Mouse (Mus musculus) liver, embryonic 13.5 days (tissue): ENCODE measurements around the gene Tjp2. TPM values are rescaled to one million over a fixed set of nuclear protein-coding genes. Genes with fewer than 3 reads are reported as not detected.
A peak's percentile ranks its signal among the peaks of the same experiment; 100 is the strongest.

Experiments
- ATAC-seq: fragments of 200-750 bp; cut with Nextera tagmentation; 2 replicates; pipeline ENCODE4 v1.8.0; 2017; ENCODE audit warnings: low read depth, mild to moderate bottlenecking, moderate number of reproducible peaks, moderate library complexity
- DNase-seq: peaks from one replicate; pipeline ENCODE4 v3.0.0; 2022
- H3K27ac ChIP-seq: fragments of 300-500 bp; sonication (generic); 2 replicates; pipeline ENCODE4 v1.5.1; 2015; ENCODE audit warnings: moderate library complexity, mild to moderate bottlenecking, inconsistent platforms
- H3K27me3 ChIP-seq: fragments of 300-500 bp; sonication (generic); 2 replicates; pipeline ENCODE4 v1.6.1; 2015; ENCODE audit warnings: mild to moderate bottlenecking, inconsistent platforms
- H3K36me3 ChIP-seq: fragments of 300-500 bp; sonication (generic); 2 replicates; pipeline ENCODE4 v1.6.1; 2015; ENCODE audit warnings: mild to moderate bottlenecking, inconsistent platforms
- H3K4me1 ChIP-seq: fragments of 300-500 bp; sonication (generic); replicated peaks from 2 replicates; pipeline ENCODE4 v1.6.1; 2015; ENCODE audit warnings: inconsistent platforms
- H3K4me2 ChIP-seq: fragments of 300-500 bp; sonication (generic); 2 replicates; pipeline ENCODE4 v1.6.1; 2015; ENCODE audit warnings: inconsistent platforms, mild to moderate bottlenecking, moderate library complexity
- H3K4me3 ChIP-seq: fragments of 300-500 bp; sonication (generic); replicated peaks from 2 replicates; pipeline ENCODE4 v1.5.1; 2015; ENCODE audit warnings: mild to moderate bottlenecking, inconsistent platforms
- H3K9ac ChIP-seq: fragments of 300-500 bp; sonication (generic); 2 replicates; pipeline ENCODE4 v1.6.1; 2015; ENCODE audit warnings: mild to moderate bottlenecking, inconsistent platforms
- H3K9me3 ChIP-seq: fragments of 300-500 bp; sonication (generic); replicated peaks from 2 replicates; pipeline ENCODE4 v1.6.1; 2016; ENCODE audit warnings: inconsistent platforms
- WGBS: fragments of 180-500 bp; shearing (Covaris S2); methylation state at CpG from one replicate; pipeline ENCODE4 v1.1.7; 2015; ENCODE audit not compliant: insufficient replicate concordance; 5-methylcytosine and 5-hydroxymethylcytosine counted together
- polyA plus RNA-seq: library from polyadenylated mRNA; unstranded; fragments of >200 nt; fragmentation: Nextera tagmentation; extraction: Ambion mirVana; gene quantifications from 2 replicates; pipeline ENCODE4 v1.2.1, GENCODE M21; 2015

Tjp2 gene
- 4.7 and 5.3 TPM in 2 replicates for polyA plus RNA-seq

DNA sequence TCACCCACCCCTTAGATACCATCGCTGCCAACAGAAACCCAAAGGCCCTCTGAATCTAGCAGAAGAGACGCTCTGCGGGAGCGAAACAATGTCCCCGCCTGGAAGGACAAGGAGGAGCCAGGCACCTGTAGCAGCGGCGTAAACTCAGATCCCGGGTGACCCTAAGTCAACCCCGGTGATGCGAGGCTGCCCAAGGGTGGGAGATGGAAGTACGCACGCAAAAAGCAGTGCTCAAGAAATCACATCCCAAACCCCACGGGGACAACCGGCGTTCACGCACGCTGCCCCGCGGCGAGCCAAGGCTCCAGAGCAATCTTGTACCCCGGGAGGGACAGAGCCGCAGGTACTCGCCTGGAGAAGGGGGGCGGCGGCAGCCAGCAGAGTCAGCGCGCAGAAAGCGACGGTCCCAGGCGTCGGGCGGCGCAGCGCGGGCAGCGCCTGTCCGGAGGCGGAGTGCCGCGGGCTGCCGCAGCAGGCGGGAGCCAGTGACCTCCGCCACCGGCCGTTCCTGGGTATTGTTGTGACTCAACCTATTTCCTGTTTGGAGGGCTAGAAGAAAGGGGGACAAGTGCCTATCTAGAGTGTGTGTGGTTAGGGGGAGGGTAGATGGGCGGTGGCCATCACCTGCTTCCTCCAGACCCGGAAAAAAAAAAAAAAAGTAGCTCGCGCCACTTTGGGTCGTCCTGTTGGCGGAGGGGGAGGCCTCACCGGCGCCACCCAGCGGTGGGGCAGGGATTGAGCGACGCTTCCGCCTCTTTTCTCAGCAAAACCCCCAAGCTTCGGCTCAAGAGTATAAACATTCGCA, at the start of gene Tjp2:
Gene Tjp2 (minus strand): TSS at position 531 of the 805 bp plus-strand sequence.
- Histone ChIP-seq H3K36me3 (no peaks in the 10 kb centered on the region), H3K27ac (peak within 1 kb of the TSS; percentile 61), H3K4me2 (peak within 1 kb of the TSS; percentile 70), H3K9ac (peak within 1 kb of the TSS; percentile 68), H3K27me3 (peaks cover 35% of the 10 kb centered on the region), H3K9me3 (no peaks in the 10 kb centered on the region), H3K4me1 (no peaks in the 10 kb centered on the region; the same call in 1 of the 2 replicates), H3K4me3 (peak within 1 kb of the TSS; percentile 61)
- peak; percentile 68 for ATAC-seq
- under 1% methylated on average over 59 of the region's 59 CpGs for WGBS
- DNase-seq: peak; percentile 35

DNA sequence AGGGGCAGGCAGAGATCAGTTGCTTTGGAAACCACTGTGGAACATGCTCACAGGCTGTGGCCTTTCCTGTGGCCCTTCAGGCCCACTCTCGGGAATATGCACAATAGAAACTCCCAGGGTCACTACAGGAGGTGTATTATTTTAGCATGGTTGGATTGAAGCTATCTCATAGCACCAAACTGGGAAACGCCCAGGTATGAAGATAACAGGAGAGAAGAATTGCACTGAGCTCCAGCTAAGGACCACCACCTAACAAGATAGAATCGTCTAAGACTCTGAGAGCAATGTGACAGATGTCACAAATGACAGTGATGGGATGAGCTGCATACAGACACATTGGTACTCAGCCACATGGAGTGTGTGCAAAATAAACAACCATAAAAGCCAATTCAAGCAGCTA, 49.5 kb upstream of the Tjp2 start:
- ATAC-seq: peak; percentile 77
- WGBS: 25% methylated on average over 3 of the region's 3 CpGs
- Histone ChIP-seq H3K36me3 (peaks cover 58% of the 10 kb centered on the region), H3K27me3 (no peaks in the 10 kb centered on the region), H3K4me1 (peaks cover 72% of the 10 kb centered on the region), H3K9me3 (no peaks in the 10 kb centered on the region), H3K9ac (peak overlapping the region; percentile 52; the same call in 1 of the 2 replicates), H3K4me2 (peak overlapping the region; percentile 50), H3K4me3 (0 out of 2 replicates have a peak overlapping the region, but pooled peaks have one; percentile 4), H3K27ac (peak overlapping the region; percentile 81)
- peak; percentile 32 for DNase-seq

DNA sequence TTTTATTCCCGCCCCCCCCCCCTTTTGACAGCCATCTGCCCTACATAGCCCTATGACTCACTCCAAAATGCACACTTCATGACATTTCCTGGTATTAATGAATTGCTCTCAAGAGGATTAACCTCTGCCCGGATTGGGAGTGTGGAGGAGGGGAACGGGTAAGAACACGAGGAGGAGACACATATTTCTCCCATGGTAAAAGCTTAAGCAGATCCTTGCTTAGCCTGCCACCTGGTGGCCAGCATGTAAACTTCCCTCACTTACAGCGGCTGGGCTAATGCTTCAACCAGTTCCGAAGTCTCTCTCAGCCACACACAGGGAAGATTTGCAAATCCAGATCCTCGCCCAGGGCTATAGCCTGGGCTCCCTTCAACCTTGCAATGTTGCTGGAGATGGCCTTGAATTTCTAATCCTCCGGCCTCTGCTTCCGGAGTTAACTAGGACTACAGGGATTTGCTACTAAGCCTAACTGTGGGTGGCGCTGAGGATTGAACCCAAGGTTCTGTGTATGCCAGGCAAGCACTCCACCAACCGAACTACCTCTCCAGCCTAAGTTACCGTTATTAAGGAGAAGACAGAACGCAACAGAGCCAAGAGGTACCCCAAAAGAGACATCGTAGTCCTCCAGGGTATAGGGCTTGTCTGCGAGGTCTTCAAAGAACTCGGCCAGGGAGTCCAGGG, 47.1 kb upstream of the Tjp2 start:
- 0 out of 2 replicates have a peak overlapping the region, but pooled peaks have one; percentile 10 for H3K27ac ChIP-seq

DNA sequence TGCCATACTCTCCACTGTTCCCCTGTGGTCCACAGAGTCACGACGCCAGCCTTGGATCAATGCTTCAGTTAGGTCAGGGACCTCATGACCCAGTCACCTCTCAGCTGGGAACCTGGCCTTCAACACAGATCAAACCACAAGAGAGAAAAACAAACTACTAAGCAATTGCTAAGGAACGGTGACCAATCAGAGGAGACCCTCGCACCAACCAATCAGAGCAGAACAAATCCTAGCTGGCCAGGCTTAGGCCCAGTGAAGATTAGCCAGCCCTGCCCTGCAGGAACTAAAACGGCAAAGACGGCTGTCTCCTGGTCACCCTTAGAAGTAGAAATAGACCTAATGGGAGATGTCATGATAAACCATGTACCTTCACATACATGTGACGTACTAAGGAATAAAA, 46.5 kb upstream of the Tjp2 start:
- DNase-seq: no peak
- peaks cover 60% of the 10 kb centered on the region for H3K4me1 ChIP-seq

More for the DNA sequence above, 47.1 kb upstream of the Tjp2 start:
- peak; percentile 48 for ATAC-seq
- H3K36me3 ChIP-seq: peaks cover 73% of the 10 kb centered on the region
- no peaks in the 10 kb centered on the region for H3K27me3 ChIP-seq
- H3K4me1 ChIP-seq: peaks cover 62% of the 10 kb centered on the region
- peak; percentile 55 for DNase-seq
- WGBS: 48% methylated on average over 16 of the region's 16 CpGs
- H3K4me3 ChIP-seq: no peak overlapping the region
- H3K9ac ChIP-seq: no peak overlapping the region
- H3K9me3 ChIP-seq: no peaks in the 10 kb centered on the region
- peak overlapping the region; percentile 21; the same call in 1 of the 2 replicates for H3K4me2 ChIP-seq

DNA sequence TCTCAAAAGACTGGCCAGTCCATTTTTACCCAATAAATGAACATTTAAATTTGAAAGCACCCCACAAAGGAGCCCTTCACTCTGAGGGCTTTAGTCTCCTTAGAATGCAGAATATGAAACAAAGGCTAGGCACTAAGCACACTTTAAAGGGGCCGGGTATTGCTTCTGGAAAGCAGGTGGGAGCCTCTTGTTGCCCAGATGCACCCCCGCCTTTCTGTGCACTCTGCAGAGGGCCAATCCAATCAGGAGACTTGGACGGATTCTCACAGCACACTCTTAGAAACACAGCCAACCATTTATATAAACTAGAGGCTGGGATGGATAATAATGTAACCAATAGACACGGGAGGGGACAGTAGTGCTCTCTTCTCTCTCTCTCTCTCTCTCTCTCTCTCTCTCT, 43.7 kb upstream of the Tjp2 start:
- H3K4me1 ChIP-seq: peaks cover 36% of the 10 kb centered on the region
- ATAC-seq (no peak), DNase-seq (no peak)
- H3K9ac ChIP-seq: no peak overlapping the region
- peaks cover 80% of the 10 kb centered on the region for H3K36me3 ChIP-seq
- H3K9me3 ChIP-seq: no peaks in the 10 kb centered on the region
- H3K27me3 ChIP-seq: no peaks in the 10 kb centered on the region
- H3K27ac ChIP-seq: no peak overlapping the region
- no peak overlapping the region for H3K4me3 ChIP-seq
- 74% methylated on average over 4 of the region's 4 CpGs for WGBS
- no peak overlapping the region for H3K4me2 ChIP-seq

More for the DNA sequence above, 46.5 kb upstream of the Tjp2 start:
- H3K27ac ChIP-seq: no peak overlapping the region
- 62% methylated on average over 7 of the region's 7 CpGs for WGBS
- peaks cover 73% of the 10 kb centered on the region for H3K36me3 ChIP-seq
- H3K9me3 ChIP-seq: no peaks in the 10 kb centered on the region
- no peaks in the 10 kb centered on the region for H3K27me3 ChIP-seq
- no peak overlapping the region for H3K4me3 ChIP-seq
- peak; percentile 58 for ATAC-seq
- H3K9ac ChIP-seq: no peak overlapping the region
- peak overlapping the region; percentile 21; the same call in 1 of the 2 replicates for H3K4me2 ChIP-seq

DNA sequence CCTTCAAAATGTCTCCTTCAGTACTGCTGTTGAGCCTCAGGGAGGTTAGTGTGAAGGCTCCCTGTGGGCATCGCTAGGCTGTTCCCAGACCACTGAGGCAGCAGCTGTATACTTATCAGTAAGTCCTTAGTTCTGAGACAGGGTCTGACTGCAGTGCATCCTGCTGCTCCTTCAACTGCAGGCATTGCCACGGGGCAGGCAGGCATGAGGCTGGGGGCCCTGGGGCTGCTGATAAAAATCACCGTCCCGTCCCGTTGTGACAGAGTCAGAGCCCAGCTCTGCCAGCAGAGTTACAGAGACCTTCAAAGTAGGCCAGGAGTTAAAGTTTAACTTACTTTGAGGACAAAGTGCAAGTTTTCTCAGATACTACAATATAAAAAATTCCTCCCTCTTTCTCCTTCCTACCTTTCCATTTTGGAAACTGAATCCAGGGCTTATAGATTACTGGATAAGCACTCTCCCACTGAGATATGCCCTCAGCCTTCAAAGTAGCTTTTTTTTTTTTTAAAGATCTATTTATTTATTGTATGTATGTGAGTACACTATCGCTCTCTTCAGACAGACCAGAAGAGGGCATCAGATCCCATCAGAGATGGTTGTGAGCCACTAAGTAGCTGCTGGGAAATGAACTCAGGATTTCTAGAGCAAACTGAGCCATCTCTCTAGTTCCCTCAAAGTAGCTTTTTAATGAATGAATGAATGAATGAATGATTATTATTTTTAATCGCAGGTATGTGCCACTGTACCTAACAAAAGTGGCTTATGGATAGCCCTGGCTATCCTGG, 41.4 kb upstream of the Tjp2 start:
- Histone ChIP-seq H3K9me3 (no peaks in the 10 kb centered on the region), H3K36me3 (peaks cover 88% of the 10 kb centered on the region), H3K4me1 (peaks cover 22% of the 10 kb centered on the region), H3K4me3 (no peak overlapping the region), H3K9ac (no peak overlapping the region), H3K27ac (peak overlapping the region; percentile 71), H3K4me2 (no peak overlapping the region), H3K27me3 (no peaks in the 10 kb centered on the region)
- DNase-seq (no peak), ATAC-seq (peak; percentile 60)
- 70% methylated on average over 7 of the region's 7 CpGs for WGBS

DNA sequence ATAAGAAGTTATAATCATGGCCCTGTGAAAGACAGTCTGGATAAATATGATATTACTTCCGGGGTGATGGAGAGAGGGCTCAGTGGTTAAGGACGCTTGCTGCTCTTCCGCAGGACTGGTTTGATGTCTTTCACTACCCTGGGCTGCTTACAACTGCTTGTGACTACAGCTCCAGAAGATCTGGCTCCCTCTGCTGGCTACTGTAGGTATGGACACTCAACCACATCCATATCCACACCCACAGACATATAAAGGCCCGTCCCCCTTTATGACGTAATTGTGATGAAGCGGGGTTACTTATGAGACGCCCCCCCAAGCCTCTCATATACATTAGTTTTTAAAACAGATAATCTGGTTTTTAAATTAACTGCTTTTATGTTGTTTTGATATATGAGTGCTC, 40.2 kb upstream of the Tjp2 start:
- H3K9ac ChIP-seq: no peak overlapping the region

DNA sequence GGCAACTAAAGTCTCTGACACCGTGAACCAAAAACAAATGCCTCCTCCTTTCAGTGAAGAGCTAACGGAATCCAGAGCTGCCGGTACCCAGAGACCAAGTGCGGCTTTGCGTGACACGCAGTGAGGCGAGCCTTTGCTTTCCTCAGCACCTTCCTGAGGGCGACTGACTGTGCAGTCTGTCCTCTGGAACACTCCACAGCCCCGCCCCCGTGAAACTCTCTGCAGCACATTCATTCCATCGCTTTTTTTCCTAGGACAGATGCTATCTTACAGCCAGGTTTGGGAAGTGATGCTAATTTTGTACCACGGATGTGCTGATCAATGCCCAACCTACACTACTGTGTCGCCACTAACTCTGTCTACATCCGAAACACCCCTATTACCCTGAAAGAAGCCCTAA, 37.9 kb upstream of the Tjp2 start:
- Histone ChIP-seq H3K4me3 (no peak overlapping the region), H3K4me2 (no peak overlapping the region), H3K9me3 (no peaks in the 10 kb centered on the region), H3K9ac (no peak overlapping the region), H3K27me3 (no peaks in the 10 kb centered on the region), H3K36me3 (peaks cover 69% of the 10 kb centered on the region), H3K27ac (no peak overlapping the region), H3K4me1 (peaks cover 7% of the 10 kb centered on the region)
- DNase-seq (no peak), ATAC-seq (no peak)
- WGBS: 86% methylated on average over 14 of the region's 14 CpGs

More for the DNA sequence above, 40.2 kb upstream of the Tjp2 start:
- H3K4me2 ChIP-seq: no peak overlapping the region
- peak; percentile 73 for ATAC-seq
- H3K4me1 ChIP-seq: peaks cover 17% of the 10 kb centered on the region
- peak; percentile 60 for DNase-seq
- H3K27me3 ChIP-seq: no peaks in the 10 kb centered on the region
- peak overlapping the region; percentile 71; the same call in 1 of the 2 replicates for H3K27ac ChIP-seq
- no peaks in the 10 kb centered on the region for H3K9me3 ChIP-seq
- H3K4me3 ChIP-seq: no peak overlapping the region
- WGBS: 46% methylated on average over 7 of the region's 7 CpGs
- peaks cover 85% of the 10 kb centered on the region for H3K36me3 ChIP-seq

DNA sequence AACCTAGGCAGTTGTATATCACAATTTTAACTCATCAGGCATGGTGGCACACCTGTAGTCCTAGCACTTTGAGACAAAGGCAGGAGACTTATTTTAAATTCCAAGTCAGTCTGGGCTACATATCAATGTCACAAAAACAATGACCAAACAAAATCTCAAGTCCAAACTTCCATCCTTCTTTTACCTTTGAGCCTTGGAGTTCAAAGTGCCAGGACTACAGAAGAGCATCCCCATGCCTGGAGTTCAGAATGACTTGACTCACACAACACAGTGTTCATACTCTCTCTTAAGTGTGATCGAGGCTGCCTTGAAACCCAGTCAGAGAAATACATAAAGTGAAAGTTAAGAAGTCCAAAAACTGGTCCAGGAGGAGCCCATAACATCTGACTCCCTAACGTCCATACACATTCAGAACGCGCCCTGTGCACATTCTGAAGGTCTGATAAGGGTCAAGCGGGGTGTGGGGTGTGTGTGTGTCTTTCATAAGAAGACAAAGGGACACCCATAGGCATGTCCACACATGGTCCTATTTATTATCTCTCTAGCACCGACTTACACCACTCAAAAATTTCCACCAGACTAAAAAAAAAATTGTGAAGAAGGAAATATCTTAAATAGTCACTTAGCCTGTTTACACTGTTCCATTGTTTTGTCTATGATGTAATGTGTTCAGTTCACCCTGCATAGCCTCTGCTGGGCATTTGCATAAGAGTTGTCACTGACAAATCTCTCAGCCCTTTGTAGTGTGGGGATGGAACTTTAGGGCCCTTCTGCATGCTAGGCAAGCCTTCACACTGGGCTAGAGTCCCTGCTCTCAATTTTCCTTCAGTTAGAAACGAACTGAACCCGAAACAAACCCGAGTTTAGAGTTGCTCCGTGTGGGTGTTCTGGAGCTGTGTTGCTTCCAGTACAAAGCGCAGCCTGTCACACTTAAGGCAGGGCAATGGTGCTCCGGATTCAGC, 34.8 kb upstream of the Tjp2 start:
- ATAC-seq (no peak), DNase-seq (no peak)
- Histone ChIP-seq H3K4me1 (no peaks in the 10 kb centered on the region), H3K4me2 (no peak overlapping the region), H3K9ac (no peak overlapping the region), H3K36me3 (peaks cover 42% of the 10 kb centered on the region), H3K27me3 (no peaks in the 10 kb centered on the region), H3K9me3 (no peaks in the 10 kb centered on the region), H3K4me3 (no peak overlapping the region), H3K27ac (no peak overlapping the region)
- WGBS: 71% methylated on average over 12 of the region's 12 CpGs

DNA sequence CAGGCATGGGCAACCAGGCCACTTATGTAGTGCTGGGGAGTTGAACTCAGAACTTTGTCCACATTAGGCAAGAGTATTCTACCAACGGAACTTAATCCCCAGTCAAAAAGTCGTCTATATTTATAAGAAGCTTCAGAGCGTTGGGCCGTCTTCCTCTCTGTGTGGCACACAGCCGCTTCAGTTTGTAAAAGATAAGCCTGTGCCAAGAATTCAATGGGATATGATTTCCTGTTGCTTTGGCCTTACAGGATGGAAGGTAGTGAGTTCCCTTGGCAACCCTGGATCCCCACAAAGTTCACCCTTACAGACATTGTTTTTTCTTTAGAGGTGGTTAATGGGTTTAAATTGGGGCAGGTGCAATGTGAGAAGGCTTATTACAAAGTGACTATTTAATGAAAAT, 33.5 kb upstream of the Tjp2 start:
- Histone ChIP-seq H3K9me3 (no peaks in the 10 kb centered on the region), H3K9ac (no peak overlapping the region), H3K4me3 (no peak overlapping the region), H3K4me2 (no peak overlapping the region), H3K36me3 (peaks cover 31% of the 10 kb centered on the region), H3K27me3 (no peaks in the 10 kb centered on the region), H3K4me1 (no peaks in the 10 kb centered on the region), H3K27ac (no peak overlapping the region)
- WGBS: 61% methylated on average over 5 of the region's 5 CpGs
- ATAC-seq (no peak), DNase-seq (no peak)
